Mouse (Mus musculus) liver, embryonic 13.5 days (tissue): ENCODE measurements around the gene Sft2d2. TPM values are rescaled to one million over a fixed set of nuclear protein-coding genes. Genes with fewer than 3 reads are reported as not detected.

Experiments
- ATAC-seq: fragments of 200-750 bp; cut with Nextera tagmentation; 2 replicates; pipeline ENCODE4 v1.8.0; 2017; ENCODE audit warnings: low read depth, mild to moderate bottlenecking, moderate number of reproducible peaks, moderate library complexity
- DNase-seq: peaks from one replicate; pipeline ENCODE4 v3.0.0; 2022
- H3K27ac ChIP-seq: fragments of 300-500 bp; sonication (generic); 2 replicates; pipeline ENCODE4 v1.5.1; 2015; ENCODE audit warnings: moderate library complexity, mild to moderate bottlenecking, inconsistent platforms
- H3K27me3 ChIP-seq: fragments of 300-500 bp; sonication (generic); 2 replicates; pipeline ENCODE4 v1.6.1; 2015; ENCODE audit warnings: mild to moderate bottlenecking, inconsistent platforms
- H3K36me3 ChIP-seq: fragments of 300-500 bp; sonication (generic); 2 replicates; pipeline ENCODE4 v1.6.1; 2015; ENCODE audit warnings: mild to moderate bottlenecking, inconsistent platforms
- H3K4me1 ChIP-seq: fragments of 300-500 bp; sonication (generic); replicated peaks from 2 replicates; pipeline ENCODE4 v1.6.1; 2015; ENCODE audit warnings: inconsistent platforms
- H3K4me2 ChIP-seq: fragments of 300-500 bp; sonication (generic); 2 replicates; pipeline ENCODE4 v1.6.1; 2015; ENCODE audit warnings: inconsistent platforms, mild to moderate bottlenecking, moderate library complexity
- H3K4me3 ChIP-seq: fragments of 300-500 bp; sonication (generic); replicated peaks from 2 replicates; pipeline ENCODE4 v1.5.1; 2015; ENCODE audit warnings: mild to moderate bottlenecking, inconsistent platforms
- H3K9ac ChIP-seq: fragments of 300-500 bp; sonication (generic); 2 replicates; pipeline ENCODE4 v1.6.1; 2015; ENCODE audit warnings: mild to moderate bottlenecking, inconsistent platforms
- H3K9me3 ChIP-seq: fragments of 300-500 bp; sonication (generic); replicated peaks from 2 replicates; pipeline ENCODE4 v1.6.1; 2016; ENCODE audit warnings: inconsistent platforms
- WGBS: fragments of 180-500 bp; shearing (Covaris S2); methylation state at CpG from one replicate; pipeline ENCODE4 v1.1.7; 2015; ENCODE audit not compliant: insufficient replicate concordance; 5-methylcytosine and 5-hydroxymethylcytosine counted together
- polyA plus RNA-seq: library from polyadenylated mRNA; unstranded; fragments of >200 nt; fragmentation: Nextera tagmentation; extraction: Ambion mirVana; gene quantifications from 2 replicates; pipeline ENCODE4 v1.2.1, GENCODE M21; 2015

Gene Sft2d2
- polyA plus RNA-seq, 1 experiment from 2014 or later, result 5.7 TPM

GRCm38 (mm10) chr1:165190571-165191273, 3.5 kb downstream of the Sft2d2 start:
- Histone ChIP-seq H3K4me3 (no peak overlapping the region), H3K4me2 (no peak overlapping the region), H3K36me3 (0 out of 2 replicates have a peak, but pooled peaks cover 4% of the 10 kb centered on the region), H3K9me3 (no peaks in the 10 kb centered on the region), H3K27ac (no peak overlapping the region), H3K27me3 (no peaks in the 10 kb centered on the region), H3K9ac (no peak overlapping the region), H3K4me1 (peaks cover 45% of the 10 kb centered on the region)
- DNase-seq (no peak), ATAC-seq (no peak)
- WGBS, result 77% methylated on average over 10 of the region's 10 CpGs

- Histone ChIP-seq H3K36me3 (0 out of 2 replicates have a peak, but pooled peaks cover 4% of the 10 kb centered on the region), H3K27me3 (no peaks in the 10 kb centered on the region), H3K9ac (no peak overlapping the region), H3K9me3 (no peaks in the 10 kb centered on the region), H3K4me2 (no peak overlapping the region), H3K4me3 (no peak overlapping the region), H3K27ac (no peak overlapping the region), H3K4me1 (peaks cover 42% of the 10 kb centered on the region)
- DNase-seq (no peak), ATAC-seq (no peak)
- 70% methylated on average over 6 of the region's 6 CpGs for WGBS
Observed at GRCm38 (mm10) chr1:165190068-165190467, 4.2 kb downstream of the Sft2d2 start.

GRCm38 (mm10) chr1:165188806-165189580, 5.2 kb downstream of the Sft2d2 start:
- Histone ChIP-seq H3K4me2 (no peak overlapping the region), H3K9ac (no peak overlapping the region), H3K9me3 (no peaks in the 10 kb centered on the region), H3K4me1 (peaks cover 34% of the 10 kb centered on the region), H3K27ac (no peak overlapping the region), H3K4me3 (no peak overlapping the region), H3K27me3 (no peaks in the 10 kb centered on the region), H3K36me3 (0 out of 2 replicates have a peak, but pooled peaks cover 4% of the 10 kb centered on the region)
- no peak for DNase-seq
- no peak for ATAC-seq
- WGBS, result 63% methylated on average over 10 of the region's 10 CpGs

GRCm38 (mm10) chr1:165187357-165187756, 6.9 kb downstream of the Sft2d2 start:
- H3K27ac ChIP-seq, result no peak overlapping the region
- H3K36me3 ChIP-seq, result peaks cover 9% of the 10 kb centered on the region; the same call in 1 of the 2 replicates
- DNase-seq (no peak), ATAC-seq (no peak)
- WGBS, result 42% methylated on average over 5 of the region's 5 CpGs
- H3K27me3 ChIP-seq, result no peaks in the 10 kb centered on the region
- H3K9me3 ChIP-seq, result no peaks in the 10 kb centered on the region
- H3K4me1 ChIP-seq, result peaks cover 18% of the 10 kb centered on the region
- H3K9ac ChIP-seq, result no peak overlapping the region
- no peak overlapping the region for H3K4me2 ChIP-seq
- H3K4me3 ChIP-seq, result no peak overlapping the region

- no peak overlapping the region for H3K27ac ChIP-seq
- H3K4me1 ChIP-seq, result peaks cover 17% of the 10 kb centered on the region
- H3K27me3 ChIP-seq, result no peaks in the 10 kb centered on the region
- H3K9me3 ChIP-seq, result no peaks in the 10 kb centered on the region
- WGBS, result 66% methylated on average over 12 of the region's 12 CpGs
- H3K4me2 ChIP-seq, result no peak overlapping the region
- ATAC-seq (no peak), DNase-seq (no peak)
- H3K9ac ChIP-seq, result no peak overlapping the region
- no peak overlapping the region for H3K4me3 ChIP-seq
- H3K36me3 ChIP-seq, result peaks cover 14% of the 10 kb centered on the region; the same call in 1 of the 2 replicates
Observed at GRCm38 (mm10) chr1:165186491-165186890, 7.7 kb downstream of the Sft2d2 start.

- Histone ChIP-seq H3K9me3 (no peaks in the 10 kb centered on the region), H3K9ac (no peak overlapping the region), H3K4me2 (no peak overlapping the region), H3K27ac (no peak overlapping the region), H3K36me3 (peaks cover 14% of the 10 kb centered on the region; the same call in 1 of the 2 replicates), H3K4me3 (no peak overlapping the region), H3K4me1 (peaks cover 17% of the 10 kb centered on the region), H3K27me3 (no peaks in the 10 kb centered on the region)
- no peak for ATAC-seq
- no peak for DNase-seq
- 68% methylated on average over 7 of the region's 7 CpGs for WGBS
Observed at GRCm38 (mm10) chr1:165185116-165185515, 9.1 kb downstream of the Sft2d2 start.

- no peak overlapping the region for H3K27ac ChIP-seq
- no peaks in the 10 kb centered on the region for H3K27me3 ChIP-seq
- no peak overlapping the region for H3K4me3 ChIP-seq
- H3K4me2 ChIP-seq, result no peak overlapping the region
- peaks cover 14% of the 10 kb centered on the region; the same call in 1 of the 2 replicates for H3K36me3 ChIP-seq
- DNase-seq, result no peak
- no peak for ATAC-seq
- H3K9me3 ChIP-seq, result no peaks in the 10 kb centered on the region
- H3K9ac ChIP-seq, result no peak overlapping the region
- 68% methylated on average over 3 of the region's 3 CpGs for WGBS
- H3K4me1 ChIP-seq, result peaks cover 14% of the 10 kb centered on the region
Observed at GRCm38 (mm10) chr1:165184178-165184577, 10.1 kb downstream of the Sft2d2 start.

GRCm38 (mm10) chr1:165183400-165183799, 10.8 kb downstream of the Sft2d2 start:
- no peak overlapping the region for H3K9ac ChIP-seq

GRCm38 (mm10) chr1:165179321-165179720, 14.9 kb downstream of the Sft2d2 start:
- H3K27me3 ChIP-seq, result no peaks in the 10 kb centered on the region
- H3K4me2 ChIP-seq, result no peak overlapping the region
- no peaks in the 10 kb centered on the region for H3K4me1 ChIP-seq
- no peak for DNase-seq
- no peak for ATAC-seq
- no peaks in the 10 kb centered on the region for H3K9me3 ChIP-seq
- peaks cover 27% of the 10 kb centered on the region for H3K36me3 ChIP-seq
- no peak overlapping the region for H3K9ac ChIP-seq
- no peak overlapping the region for H3K4me3 ChIP-seq
- H3K27ac ChIP-seq, result no peak overlapping the region
- 63% methylated on average over 5 of the region's 5 CpGs for WGBS

More at GRCm38 (mm10) chr1:165183400-165183799, 10.8 kb downstream of the Sft2d2 start:
- WGBS, result 72% methylated on average over 6 of the region's 6 CpGs
- H3K27ac ChIP-seq, result no peak overlapping the region
- H3K4me3 ChIP-seq, result no peak overlapping the region
- no peak overlapping the region for H3K4me2 ChIP-seq
- H3K27me3 ChIP-seq, result no peaks in the 10 kb centered on the region
- no peak for DNase-seq
- H3K4me1 ChIP-seq, result peaks cover 9% of the 10 kb centered on the region; the same call in 1 of the 2 replicates
- H3K9me3 ChIP-seq, result no peaks in the 10 kb centered on the region
- peaks cover 22% of the 10 kb centered on the region for H3K36me3 ChIP-seq
- no peak for ATAC-seq

- H3K9me3 ChIP-seq, result no peaks in the 10 kb centered on the region
- H3K4me1 ChIP-seq, result no peaks in the 10 kb centered on the region
- DNase-seq, result no peak
- 72% methylated on average over 6 of the region's 6 CpGs for WGBS
- no peak overlapping the region for H3K4me3 ChIP-seq
- no peak overlapping the region for H3K4me2 ChIP-seq
- no peak overlapping the region for H3K9ac ChIP-seq
- no peak for ATAC-seq
- H3K27me3 ChIP-seq, result no peaks in the 10 kb centered on the region
- H3K27ac ChIP-seq, result no peak overlapping the region
- peaks cover 27% of the 10 kb centered on the region for H3K36me3 ChIP-seq
Observed at GRCm38 (mm10) chr1:165178075-165178474, 16.2 kb downstream of the Sft2d2 start.

- H3K9ac ChIP-seq, result no peak overlapping the region
- DNase-seq, result no peak
- no peaks in the 10 kb centered on the region for H3K27me3 ChIP-seq
- no peak overlapping the region for H3K4me2 ChIP-seq
- no peaks in the 10 kb centered on the region for H3K9me3 ChIP-seq
- ATAC-seq, result no peak
- H3K27ac ChIP-seq, result no peak overlapping the region
- no peak overlapping the region for H3K4me3 ChIP-seq
- WGBS, result 44% methylated on average over 9 of the region's 9 CpGs
- H3K36me3 ChIP-seq, result peaks cover 17% of the 10 kb centered on the region
- no peaks in the 10 kb centered on the region for H3K4me1 ChIP-seq
Observed at GRCm38 (mm10) chr1:165174059-165174616, 20.1 kb downstream of the Sft2d2 start.
